Mouse (Mus musculus): ENCODE data around the gene Fam198b.
A peak's percentile ranks its signal among the peaks of the same experiment; 100 is the strongest.

The Fam198b gene

GRCm38 (mm10) chr3:79984542-79984941 lies 100.2 kb downstream of the Fam198b start:
- DNase-seq, result peak; percentile 94

DNA sequence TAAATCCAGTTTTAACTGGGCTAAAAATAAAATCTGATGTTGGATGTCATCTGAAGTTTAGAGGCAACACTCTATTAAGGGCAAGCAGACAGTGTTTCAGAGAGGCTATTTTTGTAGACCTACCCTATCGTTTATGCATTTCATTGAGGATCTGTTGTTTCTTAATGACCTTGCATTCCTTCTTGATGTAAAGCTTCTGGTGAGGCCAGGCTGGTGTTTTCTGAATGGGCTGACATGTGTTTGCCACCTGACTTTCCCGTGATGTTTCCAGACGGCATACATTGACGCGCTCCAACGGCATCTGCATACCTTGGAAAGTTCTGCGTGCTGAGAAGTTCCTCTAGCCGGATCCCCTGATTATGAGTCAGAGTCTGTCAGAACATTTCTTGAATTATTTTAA lies 104.9 kb downstream of the Fam198b start:
- no peak for DNase-seq

DNA sequence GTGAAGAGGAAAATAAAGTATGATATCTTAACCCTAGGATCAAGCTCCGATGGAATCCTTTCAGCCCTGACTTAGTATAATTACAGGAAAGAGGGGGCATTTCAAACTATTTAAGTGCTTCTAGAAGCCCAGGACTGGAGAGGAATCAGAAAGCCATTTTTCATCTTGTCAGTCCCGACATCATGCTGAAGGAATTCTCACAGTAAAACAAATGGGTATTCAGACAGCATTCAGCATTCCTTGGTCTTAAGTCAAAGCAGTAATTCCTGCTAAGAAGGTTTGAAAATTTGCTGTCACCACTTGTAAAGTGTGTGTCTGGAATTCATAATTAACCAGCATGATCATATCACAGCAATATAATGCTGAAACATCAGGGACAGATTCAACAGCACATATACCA lies 105.6 kb downstream of the Fam198b start:
- DNase-seq, result no peak

- peak; percentile 94 for DNase-seq
Observed at GRCm38 (mm10) chr3:79990480-79990879, 106.1 kb downstream of the Fam198b start.

- peak; percentile 95 for DNase-seq
Observed at GRCm38 (mm10) chr3:79994029-79994539, 109.8 kb downstream of the Fam198b start.

DNA sequence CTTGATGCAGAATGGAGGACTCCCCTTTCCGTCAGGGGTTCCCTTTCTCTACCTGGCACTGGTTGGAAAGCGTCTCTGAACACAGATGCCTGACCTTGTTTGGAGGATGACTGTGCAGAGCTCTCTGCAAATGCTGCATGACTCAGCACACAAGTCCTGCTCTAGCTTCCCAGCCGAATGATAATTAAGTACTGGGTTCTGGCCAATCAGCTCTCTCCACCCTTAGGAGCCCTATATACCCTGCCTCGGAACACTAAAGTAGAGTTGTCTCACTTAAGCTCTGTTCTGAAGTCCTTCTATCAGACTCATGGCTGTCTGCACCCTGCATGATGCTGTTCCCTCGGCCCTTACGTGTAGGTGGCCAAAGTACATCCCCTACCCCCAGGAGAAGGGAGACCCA lies 111.4 kb downstream of the Fam198b start:
- peak; percentile 91 for DNase-seq

All from heart, adult 11 months (tissue).